Mouse (Mus musculus): ENCODE measurements at regions not wholly inside any gene's neighbourhood (a gene's known extent, or its start where the extent isn't known, plus 50 kb on each side); places are given as distances from the start of the nearest gene placed in this dataset.

DNA sequence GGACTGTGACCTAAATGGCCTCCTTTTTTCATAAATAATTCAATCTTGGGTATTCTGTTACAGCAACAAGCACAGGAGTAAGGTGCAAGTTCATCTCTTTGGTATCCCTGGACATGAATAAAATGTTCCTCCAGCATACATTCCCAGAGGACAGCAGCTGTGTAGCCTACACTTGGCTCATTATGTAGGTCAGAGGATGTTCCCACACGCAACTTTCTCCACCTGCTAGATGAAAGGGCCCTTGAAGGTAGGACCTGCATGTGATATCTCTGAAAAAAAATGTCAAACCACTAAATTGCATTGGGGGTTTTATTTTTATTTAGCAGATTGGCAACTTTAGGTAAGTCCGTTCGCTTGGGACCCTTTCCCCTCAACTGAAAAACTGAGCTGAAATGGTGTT lies 218.2 kb upstream of the Elac2 start:
- DNase-seq (ENCODE audit: extremely low spot score in 1 of 2, low spot score in 1 of 2), result no peak

DNA sequence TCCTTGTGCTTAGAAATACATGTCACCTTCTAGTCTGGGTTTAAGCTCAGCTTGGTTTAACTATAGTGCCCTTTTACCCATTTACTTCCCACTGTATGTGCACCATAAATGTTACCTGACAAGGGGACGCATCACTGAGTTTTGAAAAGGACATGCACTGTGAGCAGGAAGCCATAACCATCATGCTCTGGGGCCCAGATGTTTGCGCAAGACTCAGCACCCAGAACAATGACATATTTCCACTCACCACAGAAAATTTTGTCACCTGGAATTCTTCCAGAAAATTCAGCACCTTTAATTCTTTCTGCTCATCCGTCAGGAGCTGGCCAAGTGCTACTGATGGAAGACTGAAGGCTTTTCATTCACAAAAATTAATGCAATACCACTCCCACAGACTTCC lies 216.1 kb upstream of the Elac2 start:
- no peak for DNase-seq (ENCODE audit: extremely low spot score in 1 of 2, low spot score in 1 of 2)

DNA sequence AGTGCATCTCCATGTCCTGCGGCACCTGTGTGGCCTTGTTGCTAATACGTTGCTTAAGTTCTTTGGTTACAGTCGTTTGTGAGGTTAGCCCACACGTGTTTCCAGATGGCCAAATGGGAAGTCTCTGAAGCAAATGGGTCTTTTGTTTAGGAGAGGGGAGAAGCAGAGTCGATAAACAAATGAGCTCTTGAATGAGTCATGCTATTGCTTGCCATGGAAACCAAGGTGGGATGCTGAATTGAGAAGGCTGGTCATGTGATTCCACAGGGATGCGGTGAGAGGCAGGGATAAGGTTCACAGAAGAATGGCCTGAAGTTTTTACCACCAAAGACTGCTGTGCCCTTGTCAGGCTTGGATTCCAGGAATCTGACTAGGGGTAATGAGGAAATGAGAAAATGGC lies 214.8 kb upstream of the Elac2 start:
- no peak for DNase-seq (ENCODE audit: extremely low spot score in 1 of 2, low spot score in 1 of 2)

DNA sequence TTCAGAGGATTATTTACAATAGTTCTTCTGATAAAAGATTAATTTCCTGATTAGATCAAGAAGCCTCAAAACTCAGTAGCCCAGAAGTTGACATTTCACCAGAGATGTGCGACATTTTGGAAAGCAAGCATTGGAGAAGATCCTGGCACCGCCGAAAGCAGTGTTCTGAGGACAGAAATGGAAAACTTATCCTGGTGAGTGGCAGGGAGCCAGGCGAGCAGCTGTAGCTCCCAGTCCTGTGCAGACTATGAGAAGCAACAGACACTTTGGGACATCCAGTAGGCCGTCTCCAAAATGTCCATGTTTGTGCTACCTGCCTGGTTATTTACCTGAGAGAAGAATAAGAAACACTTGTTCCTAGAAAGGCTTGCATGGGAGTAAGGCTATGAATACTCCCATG lies 202.1 kb upstream of the Elac2 start:
- peak in 1 of 2 experiments; percentile 14 for DNase-seq (ENCODE audit: extremely low spot score in 1 of 2, low spot score in 1 of 2)

DNA sequence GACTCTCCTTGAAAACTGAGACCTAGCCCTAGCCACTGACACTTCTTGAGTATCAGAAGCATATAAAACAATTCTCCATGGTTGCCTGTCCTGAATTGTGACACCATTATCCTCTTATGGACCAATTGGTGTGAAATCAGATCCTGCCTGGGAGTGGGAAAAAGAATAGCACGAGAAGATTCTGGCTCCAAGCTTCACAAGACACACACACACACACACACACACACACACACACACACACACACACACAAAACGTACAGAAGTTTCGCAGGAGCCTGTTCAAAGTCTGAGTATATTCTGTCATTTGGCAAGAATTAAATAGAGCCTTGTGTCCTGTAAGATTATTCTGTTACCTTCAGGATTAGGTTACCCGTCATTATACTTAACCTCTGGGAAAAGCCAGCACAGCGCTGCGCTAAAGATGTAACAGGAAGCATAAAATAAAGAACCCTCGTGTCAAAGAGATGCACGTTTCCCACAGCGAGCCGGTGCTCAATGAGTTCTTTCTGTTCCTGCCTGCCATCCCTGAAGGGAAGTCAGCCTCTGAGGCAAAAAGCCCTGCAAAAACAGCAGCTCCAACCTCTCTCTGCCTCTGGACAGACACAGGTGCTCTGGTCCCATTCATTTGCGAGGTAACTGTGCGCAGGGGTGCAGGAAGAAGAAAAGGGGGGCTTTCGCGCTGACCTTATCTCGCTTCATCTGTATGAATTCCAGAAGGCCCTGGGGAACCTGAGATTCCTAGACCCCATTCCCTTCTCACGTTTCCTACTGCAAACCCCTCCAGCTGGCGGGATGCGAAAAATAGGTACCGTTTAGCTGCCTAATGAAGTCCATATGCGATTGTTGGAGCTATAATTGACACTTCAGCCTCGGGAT lies 178.4 kb upstream of the Elac2 start:
- DNase-seq (ENCODE audit: extremely low spot score in 1 of 2, low spot score in 1 of 2), result no peak

DNA sequence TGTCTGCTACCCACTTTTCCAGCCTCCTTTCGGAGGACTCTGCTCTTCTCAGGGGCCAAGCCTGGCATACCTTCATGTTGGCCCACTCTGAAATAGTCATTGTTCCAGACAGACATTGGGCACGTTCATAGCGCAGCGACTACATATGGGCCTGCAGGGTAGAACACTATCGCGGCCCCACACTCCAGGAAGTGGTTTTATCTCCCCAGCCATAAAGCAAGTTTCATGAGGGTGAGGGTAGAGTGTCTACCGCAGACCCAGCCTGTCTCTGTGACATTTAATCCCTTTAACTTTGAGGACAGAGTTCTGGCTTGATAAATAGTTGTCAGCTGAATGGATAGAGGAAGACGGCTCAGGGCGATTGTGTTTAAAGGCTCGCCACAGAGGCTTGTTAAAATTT lies 177.5 kb upstream of the Elac2 start:
- DNase-seq (ENCODE audit: extremely low spot score in 1 of 2, low spot score in 1 of 2), result no peak

DNA sequence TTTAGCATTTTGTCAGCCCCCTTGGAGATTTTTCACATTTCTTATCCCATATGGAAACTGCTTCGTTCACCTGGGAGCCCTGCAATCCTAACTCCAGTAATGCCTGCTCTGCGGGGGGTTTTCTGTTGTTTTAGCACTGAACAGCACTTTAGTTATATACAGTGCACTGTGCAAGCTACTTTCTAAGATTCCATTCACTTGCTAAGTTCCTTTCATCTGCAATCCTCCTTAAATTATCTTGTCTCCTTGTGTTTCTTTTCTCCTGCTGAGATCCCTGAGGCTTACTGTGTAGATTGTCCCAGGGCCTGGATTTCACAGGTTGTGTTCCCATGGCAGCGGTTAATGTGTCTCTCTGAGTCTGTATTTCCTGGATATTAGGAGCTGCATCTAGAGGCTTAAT lies 173.3 kb upstream of the Elac2 start:
- no peak for DNase-seq (ENCODE audit: extremely low spot score in 1 of 2, low spot score in 1 of 2)

DNA sequence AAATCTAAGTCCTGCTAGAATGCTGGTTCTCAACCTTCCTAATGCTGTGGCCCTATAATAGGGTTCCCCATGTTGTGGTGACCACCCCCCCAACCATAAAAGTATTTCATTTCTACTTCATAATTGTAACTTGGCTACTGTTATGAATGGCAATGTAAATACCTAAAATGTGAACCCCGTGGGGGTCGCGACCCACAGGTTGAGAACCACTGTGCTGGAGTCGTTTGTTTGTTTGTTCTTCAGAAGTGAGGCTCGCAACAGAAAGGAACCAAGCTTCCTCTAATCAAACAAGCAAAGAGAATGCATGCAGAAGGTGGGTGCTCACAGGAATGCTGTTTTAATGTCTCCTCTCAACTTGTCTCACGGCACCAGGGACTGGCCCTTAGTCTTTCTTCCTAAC lies 166.4 kb upstream of the Elac2 start:
- no peak for DNase-seq (ENCODE audit: extremely low spot score in 1 of 2, low spot score in 1 of 2)

DNA sequence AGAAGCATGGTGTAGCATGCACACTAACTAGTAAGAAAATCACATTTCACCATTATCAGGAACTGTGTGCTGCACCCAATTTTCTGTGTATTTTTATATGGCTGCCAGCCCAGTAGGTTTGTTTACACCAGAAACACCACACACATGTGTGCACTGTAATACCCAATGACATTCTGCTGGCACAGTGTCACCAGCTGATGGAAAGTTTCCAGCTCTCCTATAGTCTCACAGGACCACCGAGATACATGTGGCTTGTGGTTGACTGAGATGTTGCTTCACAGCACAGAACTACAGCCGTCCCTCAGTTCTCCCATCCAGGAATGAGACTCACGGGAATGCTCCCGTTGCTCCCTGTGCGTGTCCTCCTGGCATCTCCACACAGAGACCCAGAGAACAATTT lies 149.4 kb upstream of the Elac2 start:
- no peak for DNase-seq (ENCODE audit: extremely low spot score in 1 of 2, low spot score in 1 of 2)

DNA sequence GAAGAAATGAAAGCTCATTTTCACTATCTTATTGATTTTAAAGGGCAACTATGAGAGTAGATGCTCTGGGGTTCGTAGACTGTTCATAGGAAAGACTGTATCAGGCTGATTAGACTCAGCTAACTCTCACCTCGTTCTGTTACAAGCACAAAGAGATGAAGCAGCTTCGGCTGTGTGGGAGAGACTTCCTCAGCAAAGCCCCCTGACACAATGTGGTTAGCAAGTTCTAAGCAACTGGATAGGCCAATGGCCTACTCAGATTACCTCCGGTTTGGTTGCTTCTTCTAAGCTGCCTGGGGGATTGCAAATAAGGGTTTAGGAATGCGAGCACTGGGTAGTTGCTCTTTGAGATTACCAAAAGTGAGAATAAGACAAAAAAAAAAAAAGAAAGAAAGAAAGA lies 146.4 kb upstream of the Elac2 start:
- DNase-seq (ENCODE audit: extremely low spot score in 1 of 2, low spot score in 1 of 2), result no peak

DNA sequence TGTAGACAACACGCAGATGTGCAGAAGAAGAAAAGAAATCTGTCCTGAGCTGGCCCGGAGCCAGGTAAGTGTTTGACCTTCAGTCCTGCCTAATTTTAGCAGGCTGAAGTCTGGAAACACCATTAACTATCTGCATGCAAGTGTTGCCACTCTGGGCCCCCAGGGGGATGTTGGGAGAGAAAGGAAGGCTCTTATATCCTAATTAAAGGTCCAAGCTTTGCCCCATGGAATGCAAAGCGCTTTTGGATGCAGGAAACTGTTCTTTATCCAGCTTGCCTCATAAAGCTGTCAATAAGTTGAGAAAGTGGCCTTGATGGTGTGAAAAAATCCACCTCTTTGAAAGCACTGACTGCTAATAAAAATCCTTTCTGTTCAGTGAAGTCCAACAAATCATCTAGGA lies 145.1 kb upstream of the Elac2 start:
- no peak for DNase-seq (ENCODE audit: extremely low spot score in 1 of 2, low spot score in 1 of 2)

DNA sequence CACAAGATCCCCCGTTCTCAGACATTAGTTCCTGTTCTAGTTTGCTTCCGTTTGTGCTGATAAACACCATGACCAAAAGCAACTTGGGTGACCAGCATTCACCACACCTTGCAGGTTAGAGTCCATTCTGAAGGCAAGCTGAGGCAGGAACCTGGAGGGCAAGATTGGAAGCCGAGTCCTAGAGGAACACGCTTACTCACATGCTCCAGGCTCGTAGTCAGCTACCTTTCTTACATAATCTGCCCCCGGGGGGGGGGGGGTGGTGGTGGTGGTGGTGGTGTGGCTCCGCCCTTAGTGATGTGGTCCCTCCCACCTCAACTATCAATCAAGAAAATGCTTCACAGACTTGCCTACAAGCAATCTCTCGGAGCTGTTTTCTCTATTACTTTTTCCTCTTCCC lies 142.1 kb upstream of the Elac2 start:
- DNase-seq (ENCODE audit: extremely low spot score in 1 of 2, low spot score in 1 of 2), result no peak

DNA sequence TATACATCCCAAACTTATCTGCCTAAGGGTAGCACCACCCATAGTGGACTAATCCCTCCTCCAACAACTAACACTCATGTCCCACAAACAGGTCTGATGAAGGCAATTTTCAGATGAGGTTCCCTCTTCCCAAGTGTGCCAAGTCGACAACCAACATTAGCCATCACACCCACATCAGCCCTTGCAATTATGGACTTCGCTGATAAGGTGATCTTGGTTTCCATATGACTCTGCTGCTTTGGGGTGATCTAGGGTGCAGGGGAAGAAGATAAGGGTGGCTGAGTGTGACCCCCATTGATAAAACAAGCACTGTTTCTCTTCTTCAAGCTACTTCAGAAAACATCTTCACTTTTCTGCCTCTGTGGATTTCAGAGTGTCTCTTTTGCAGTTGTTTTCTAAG lies 137.7 kb upstream of the Elac2 start:
- no peak for DNase-seq (ENCODE audit: extremely low spot score in 1 of 2, low spot score in 1 of 2)

DNA sequence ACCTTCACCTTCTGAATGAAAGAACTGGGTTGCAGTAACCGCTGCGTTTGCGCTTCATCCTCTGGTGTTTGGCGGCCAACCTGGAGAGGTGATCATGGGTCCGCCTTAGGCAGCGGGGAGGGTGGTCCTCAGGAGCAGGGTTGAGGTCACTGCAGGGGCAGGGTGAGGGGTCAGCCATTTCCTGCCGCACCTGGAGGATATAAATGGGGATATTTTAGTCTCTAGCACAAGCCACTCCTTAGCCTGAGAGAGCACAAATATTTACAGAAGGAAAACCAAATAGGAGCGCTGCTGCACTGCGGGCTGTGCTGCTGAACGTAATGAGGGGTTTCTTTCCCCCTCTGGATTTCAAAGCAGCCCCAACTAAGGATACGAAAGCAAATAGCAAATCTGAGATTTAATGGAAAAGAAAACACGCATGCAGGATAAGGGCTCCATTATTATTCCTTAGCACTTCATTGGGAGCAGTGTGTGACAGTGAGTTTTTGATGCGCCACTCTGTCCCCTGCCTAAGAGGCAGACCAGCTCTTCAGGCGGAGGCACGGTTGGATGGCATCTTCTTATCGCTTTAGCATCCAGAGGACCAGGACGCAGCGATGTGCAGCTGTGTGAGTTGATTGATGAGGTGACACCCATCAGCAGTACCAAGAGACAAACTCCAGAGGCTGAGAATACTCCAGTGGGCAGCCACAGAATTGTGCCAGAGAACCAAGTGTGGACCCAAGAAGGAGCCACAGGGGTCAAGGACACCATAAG lies 135.9 kb upstream of the Elac2 start:
- no peak for DNase-seq (ENCODE audit: extremely low spot score in 1 of 2, low spot score in 1 of 2)

DNA sequence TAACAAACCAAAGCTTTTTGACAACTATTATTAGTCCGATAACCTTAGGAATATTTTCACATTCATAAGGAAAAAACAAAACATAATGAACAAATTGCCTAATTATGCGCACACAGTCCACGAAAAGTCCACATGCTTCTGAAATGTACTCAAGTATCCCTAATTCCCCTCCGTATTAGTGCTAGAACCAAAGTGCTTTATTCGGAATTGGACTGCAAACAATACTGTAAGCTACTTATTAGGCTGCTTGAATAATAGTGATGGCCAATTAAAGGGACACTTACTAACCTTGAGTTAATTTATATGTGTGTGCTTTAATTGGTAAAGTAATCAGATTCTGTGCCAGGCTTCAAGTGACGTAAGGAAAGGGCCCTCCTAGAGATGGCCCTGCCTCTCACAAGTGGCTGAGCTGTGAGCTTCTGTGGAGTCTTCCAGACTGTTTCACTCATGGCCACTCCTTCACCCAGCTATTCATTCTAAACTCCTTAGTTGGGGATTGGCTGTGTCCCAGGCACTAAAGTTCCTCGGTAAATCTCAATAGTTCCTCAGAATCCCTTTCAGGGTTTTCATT lies 132.2 kb upstream of the Elac2 start:
- DNase-seq (ENCODE audit: extremely low spot score in 1 of 2, low spot score in 1 of 2), result no peak

DNA sequence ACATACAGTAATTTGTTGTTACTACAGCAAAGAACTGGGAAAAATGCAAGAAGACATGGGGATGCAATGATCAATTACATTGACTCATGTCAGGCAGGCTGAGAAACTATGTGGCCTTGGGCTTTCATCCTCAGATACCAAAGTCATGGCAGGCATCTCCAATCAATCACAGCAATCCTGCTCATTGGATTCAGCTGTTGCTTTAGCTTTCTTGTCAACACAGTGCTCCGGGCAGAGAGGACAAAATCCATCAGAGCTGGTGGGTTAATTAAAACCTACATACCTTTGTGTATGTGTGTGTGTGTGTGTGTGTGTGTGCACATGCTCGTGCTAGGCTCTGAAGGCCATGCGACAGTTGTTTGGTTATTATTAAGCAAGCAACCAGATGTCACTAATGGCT lies 119.2 kb upstream of the Elac2 start:
- no peak for DNase-seq (ENCODE audit: extremely low spot score in 1 of 2, low spot score in 1 of 2)

DNA sequence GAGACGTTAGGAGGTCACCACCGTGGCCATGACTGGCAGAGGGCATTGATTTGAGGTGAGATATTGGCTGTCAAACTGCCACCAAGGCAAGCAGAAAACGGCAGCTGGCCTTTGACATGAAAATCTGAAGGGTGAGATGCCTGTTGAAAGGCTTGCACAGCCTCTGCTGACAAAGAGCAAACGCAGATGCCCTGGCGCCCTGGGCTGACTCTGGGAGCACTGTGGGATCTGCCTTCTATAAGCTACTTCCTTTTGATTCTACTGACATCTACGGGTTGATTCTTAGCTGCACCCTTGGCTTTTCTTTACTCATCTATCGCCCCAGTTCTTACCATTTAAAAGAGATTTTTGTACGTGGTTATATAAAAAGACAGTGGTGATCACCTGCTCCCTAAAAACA lies 98.2 kb upstream of the Elac2 start:
- no peak for DNase-seq (ENCODE audit: extremely low spot score in 1 of 2, low spot score in 1 of 2)

DNA sequence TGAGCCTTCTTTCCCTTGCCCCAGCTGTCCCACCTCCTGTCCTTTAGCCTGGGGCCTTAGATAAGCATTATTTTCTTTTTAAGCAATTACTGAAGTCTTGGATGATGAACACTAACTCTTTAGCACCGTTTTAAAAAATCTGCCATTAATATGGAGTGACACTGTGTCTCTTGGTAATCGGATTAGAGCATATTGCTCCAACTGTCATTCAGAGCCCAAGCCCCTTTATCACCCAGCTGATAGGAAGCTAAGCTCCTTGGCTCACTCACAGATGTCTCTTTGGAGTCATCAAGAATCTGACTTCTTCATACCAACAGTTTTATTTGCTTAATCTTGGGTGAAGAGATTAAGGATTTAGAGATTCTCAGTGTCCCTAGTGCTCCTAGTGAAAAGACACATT lies 94.3 kb upstream of the Elac2 start:
- DNase-seq (ENCODE audit: extremely low spot score in 1 of 2, low spot score in 1 of 2), result no peak

DNA sequence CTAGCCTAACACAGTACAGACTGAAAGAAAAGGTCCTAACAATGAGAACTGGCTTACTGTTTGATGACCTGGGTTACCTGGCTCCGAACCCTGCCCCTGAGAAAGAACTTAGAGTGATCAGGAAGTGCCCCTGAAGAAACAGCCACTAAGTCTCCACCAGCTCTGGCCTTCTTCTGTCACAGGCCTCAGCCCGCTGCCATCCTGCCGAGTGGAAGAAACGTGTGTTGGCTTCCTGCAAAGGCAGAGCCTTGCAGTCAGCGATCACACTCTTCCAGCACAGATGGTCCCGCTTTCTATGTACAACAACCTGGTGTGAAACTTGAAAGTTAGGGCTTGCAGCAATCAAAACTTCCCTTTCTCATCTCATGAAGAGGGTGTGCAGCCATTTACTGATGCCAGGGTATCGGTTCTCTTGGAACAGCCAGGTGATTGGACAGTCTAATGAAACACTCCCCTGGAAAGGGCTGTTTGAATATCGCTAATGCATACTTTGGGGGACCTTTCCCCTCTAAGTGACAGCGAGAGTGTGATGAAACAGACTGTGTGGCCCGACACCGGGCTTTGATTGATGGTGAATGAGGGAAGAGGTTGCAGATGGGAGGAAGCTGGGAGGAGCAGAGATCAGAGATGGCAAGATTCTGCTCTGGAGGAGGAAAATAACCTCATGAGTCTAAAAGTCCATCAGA lies 89.4 kb upstream of the Elac2 start:
- DNase-seq (ENCODE audit: extremely low spot score in 1 of 2, low spot score in 1 of 2), result no peak

DNA sequence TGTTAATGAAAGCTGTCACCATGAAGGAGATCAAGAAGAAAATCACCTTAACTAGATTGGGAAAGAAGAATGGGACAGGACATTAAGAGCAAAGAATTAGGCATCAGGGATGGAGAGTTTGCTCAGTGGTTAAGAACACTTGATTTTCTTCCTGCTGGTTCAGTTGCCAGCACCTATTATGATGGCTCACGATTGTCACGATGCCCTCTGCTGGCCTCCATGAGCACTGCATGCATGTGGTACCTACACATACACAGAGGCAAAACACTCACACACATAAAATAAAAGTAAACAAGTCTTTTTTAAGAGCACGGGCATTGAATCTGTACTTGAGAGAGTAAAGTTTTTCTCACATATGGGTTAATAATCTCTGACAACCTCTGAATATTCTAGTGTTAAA lies 88.1 kb upstream of the Elac2 start:
- no peak for DNase-seq (ENCODE audit: extremely low spot score in 1 of 2, low spot score in 1 of 2)

DNA sequence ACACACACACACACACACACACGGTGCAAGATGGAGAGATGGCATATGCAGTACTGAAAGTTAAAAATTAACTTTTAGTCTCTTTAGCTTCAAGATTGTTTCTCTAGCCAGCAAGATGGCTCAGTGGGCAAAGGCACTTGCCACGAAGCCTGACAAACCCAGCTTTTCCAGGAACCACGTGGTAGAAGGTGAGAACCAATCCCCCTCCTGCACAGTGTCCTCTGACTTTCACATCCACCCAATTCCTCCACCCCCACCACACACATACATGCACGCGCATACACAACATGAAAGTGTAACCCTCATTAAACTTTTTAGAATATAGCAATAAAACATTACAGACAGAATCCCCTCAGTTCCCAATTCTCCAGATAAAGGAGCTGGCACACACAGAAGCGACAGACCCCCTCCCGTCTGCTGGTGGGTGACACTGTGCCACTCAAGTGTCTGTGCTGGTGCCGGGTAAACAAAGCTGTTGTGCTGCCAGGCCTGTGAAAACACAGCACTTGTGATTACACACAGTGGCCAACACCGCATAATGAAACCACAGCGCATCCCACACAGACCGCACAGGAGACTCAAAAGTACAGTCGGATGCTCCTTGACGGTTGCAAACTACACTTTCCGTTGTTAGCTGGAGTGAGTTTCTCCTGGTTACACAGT lies 82.9 kb upstream of the Elac2 start:
- no peak for DNase-seq (ENCODE audit: extremely low spot score in 1 of 2, low spot score in 1 of 2)
